Mouse (Mus musculus) forebrain, embryonic 15.5 days (tissue): ENCODE results near the gene Endou. TPM values are rescaled to one million over a fixed set of nuclear protein-coding genes. Genes with fewer than 3 reads are reported as not detected.
"Not testable (repeated sequence)": the region's sequence is repeated elsewhere in the genome, so short reads cannot be mapped to it uniquely, and the experiment has no call there.

Experiments used
- ATAC-seq: fragments of 200-750 bp; cut with Nextera tagmentation; replicated peaks from 2 replicates; pipeline ENCODE4 v1.8.0; 2017; ENCODE audit warnings: mild to moderate bottlenecking, moderate TSS enrichment, moderate library complexity
- H3K27ac ChIP-seq: fragments of 300-500 bp; sonication (generic); replicated peaks from 2 replicates; pipeline ENCODE4 v1.5.1; 2015; ENCODE audit warnings: mild to moderate bottlenecking, inconsistent platforms
- H3K27me3 ChIP-seq: fragments of 300-500 bp; sonication (generic); 2 replicates; pipeline ENCODE4 v1.6.1; 2015; ENCODE audit warnings: inconsistent platforms
- H3K36me3 ChIP-seq: fragments of 300-500 bp; sonication (generic); 2 replicates; pipeline ENCODE4 v1.6.1; 2015; ENCODE audit warnings: mild to moderate bottlenecking, inconsistent platforms
- H3K4me1 ChIP-seq: fragments of 300-500 bp; sonication (generic); 2 replicates; pipeline ENCODE4 v1.6.1; 2015; ENCODE audit warnings: inconsistent platforms
- H3K4me2 ChIP-seq: fragments of 300-500 bp; sonication (generic); replicated peaks from 2 replicates; pipeline ENCODE4 v1.6.1; 2015; ENCODE audit warnings: mild to moderate bottlenecking, inconsistent platforms
- H3K4me3 ChIP-seq: fragments of 300-500 bp; sonication (generic); 2 replicates; pipeline ENCODE4 v1.5.1; 2015; ENCODE audit warnings: mild to moderate bottlenecking, inconsistent platforms
- H3K9ac ChIP-seq: fragments of 300-500 bp; sonication (generic); replicated peaks from 2 replicates; pipeline ENCODE4 v1.6.1; 2015; ENCODE audit warnings: mild to moderate bottlenecking, inconsistent platforms
- H3K9me3 ChIP-seq: fragments of 300-500 bp; sonication (generic); 2 replicates; pipeline ENCODE4 v1.6.1; 2016; ENCODE audit warnings: inconsistent platforms
- WGBS: fragments of 180-500 bp; shearing (Covaris S2); methylation state at CpG from one replicate; pipeline ENCODE4 v1.1.7; 2015; ENCODE audit warnings: mixed read lengths; 5-methylcytosine and 5-hydroxymethylcytosine counted together
- polyA plus RNA-seq: library from polyadenylated mRNA; unstranded; fragments of >200 nt; fragmentation: Nextera tagmentation; extraction: Ambion mirVana; gene quantifications from 2 replicates; pipeline ENCODE4 v1.2.1, GENCODE M21; 2015

The Endou gene
- polyA plus RNA-seq, 1 experiment from 2014 or later, result 0.22 TPM

GRCm38 (mm10) chr15:97672211-97672765 lies 58.9 kb downstream of the Endou start:
- H3K36me3 ChIP-seq, result peaks cover 28% of the 10 kb centered on the region
- no peak overlapping the region for H3K4me3 ChIP-seq
- peak; percentile 91 for ATAC-seq
- peak overlapping the region; percentile 13; the same call in 1 of the 2 replicates for H3K9ac ChIP-seq
- no peaks in the 10 kb centered on the region for H3K9me3 ChIP-seq
- peak overlapping the region; percentile 20; the same call in 1 of the 2 replicates for H3K4me2 ChIP-seq
- no peaks in the 10 kb centered on the region for H3K27me3 ChIP-seq
- peaks cover 34% of the 10 kb centered on the region for H3K4me1 ChIP-seq
- WGBS, result 16% methylated on average over 9 of the region's 9 CpGs
- H3K27ac ChIP-seq, result peak overlapping the region; percentile 96

GRCm38 (mm10) chr15:97670554-97670953 lies 60.6 kb downstream of the Endou start:
- H3K27ac ChIP-seq, result no peak overlapping the region; the same call in 1 of the 2 replicates
- no peak for ATAC-seq
- 83% methylated on average over 6 of the region's 6 CpGs for WGBS
- H3K27me3 ChIP-seq, result no peaks in the 10 kb centered on the region
- H3K4me2 ChIP-seq, result no peak overlapping the region
- H3K4me3 ChIP-seq, result no peak overlapping the region
- H3K36me3 ChIP-seq, result peaks cover 15% of the 10 kb centered on the region
- H3K9ac ChIP-seq, result no peak overlapping the region
- no peaks in the 10 kb centered on the region for H3K9me3 ChIP-seq
- peaks cover 34% of the 10 kb centered on the region for H3K4me1 ChIP-seq

- H3K9ac ChIP-seq, H3K4me3 ChIP-seq, H3K36me3 ChIP-seq, H3K27me3 ChIP-seq, ATAC-seq, H3K4me2 ChIP-seq, H3K9me3 ChIP-seq: not testable (repeated sequence)
- H3K27ac ChIP-seq, result peak overlapping the region; percentile 9; the same call in 1 of the 2 replicates
- H3K4me1 ChIP-seq, result peaks cover 33% of the 10 kb centered on the region
- WGBS, result 68% methylated on average over 16 of the region's 17 CpGs
Observed at GRCm38 (mm10) chr15:97668158-97668877, 62.8 kb downstream of the Endou start.

GRCm38 (mm10) chr15:97667437-97667836 lies 63.7 kb downstream of the Endou start:
- WGBS, result 25% methylated on average over 7 of the region's 7 CpGs
- ATAC-seq, result no peak

GRCm38 (mm10) chr15:97666457-97666770 lies 64.7 kb downstream of the Endou start:
- no peaks in the 10 kb centered on the region for H3K27me3 ChIP-seq
- peaks cover 14% of the 10 kb centered on the region for H3K4me1 ChIP-seq
- no peak overlapping the region for H3K4me2 ChIP-seq
- H3K4me3 ChIP-seq, result no peak overlapping the region
- no peaks in the 10 kb centered on the region for H3K36me3 ChIP-seq
- no peak for ATAC-seq
- WGBS, result 93% methylated on average over 10 of the region's 10 CpGs
- H3K27ac ChIP-seq, result no peak overlapping the region
- no peaks in the 10 kb centered on the region for H3K9me3 ChIP-seq
- H3K9ac ChIP-seq, result no peak overlapping the region

More at GRCm38 (mm10) chr15:97667437-97667836, 63.7 kb downstream of the Endou start:
- no peaks in the 10 kb centered on the region for H3K9me3 ChIP-seq
- H3K27ac ChIP-seq, result 0 out of 2 replicates have a peak overlapping the region, but pooled peaks have one; percentile 27
- H3K4me3 ChIP-seq, result no peak overlapping the region
- peaks cover 24% of the 10 kb centered on the region for H3K4me1 ChIP-seq
- no peak overlapping the region for H3K9ac ChIP-seq
- no peaks in the 10 kb centered on the region for H3K36me3 ChIP-seq
- H3K4me2 ChIP-seq, result no peak overlapping the region
- H3K27me3 ChIP-seq, result no peaks in the 10 kb centered on the region

GRCm38 (mm10) chr15:97665770-97666456 lies 65.2 kb downstream of the Endou start:
- H3K4me3 ChIP-seq, result no peak overlapping the region
- no peak for ATAC-seq
- no peaks in the 10 kb centered on the region for H3K9me3 ChIP-seq
- WGBS, result 76% methylated on average over 25 of the region's 25 CpGs
- no peaks in the 10 kb centered on the region for H3K36me3 ChIP-seq
- H3K27me3 ChIP-seq, result no peaks in the 10 kb centered on the region
- no peak overlapping the region for H3K4me2 ChIP-seq
- no peak overlapping the region for H3K27ac ChIP-seq
- no peak overlapping the region for H3K9ac ChIP-seq
- peaks cover 10% of the 10 kb centered on the region; the same call in 1 of the 2 replicates for H3K4me1 ChIP-seq

- Histone ChIP-seq H3K4me2 (no peak overlapping the region), H3K27me3 (no peaks in the 10 kb centered on the region), H3K4me1 (peaks cover 10% of the 10 kb centered on the region; the same call in 1 of the 2 replicates), H3K27ac (no peak overlapping the region), H3K9me3 (no peaks in the 10 kb centered on the region), H3K36me3 (no peaks in the 10 kb centered on the region), H3K4me3 (no peak overlapping the region), H3K9ac (no peak overlapping the region)
- ATAC-seq, result no peak
- WGBS, result 62% methylated on average over 16 of the region's 16 CpGs
Observed at GRCm38 (mm10) chr15:97664981-97665668, 66.0 kb downstream of the Endou start.

GRCm38 (mm10) chr15:97663750-97664406 lies 67.3 kb downstream of the Endou start:
- Histone ChIP-seq H3K4me2 (peak overlapping the region; percentile 95), H3K9me3 (no peaks in the 10 kb centered on the region), H3K36me3 (no peaks in the 10 kb centered on the region), H3K27ac (peak overlapping the region; percentile 89), H3K4me1 (peaks cover 10% of the 10 kb centered on the region; the same call in 1 of the 2 replicates), H3K9ac (peak overlapping the region; percentile 70), H3K27me3 (no peaks in the 10 kb centered on the region), H3K4me3 (peak overlapping the region; percentile 52)
- peak; percentile 69 for ATAC-seq
- 5% methylated on average over 19 of the region's 19 CpGs for WGBS

Other genes with a start within 250 kb of the Endou start
- 30.6 and 32.7 TPM in 2 replicates for gene Rpap3, start 25.5 kb downstream of the Endou start, polyA plus RNA-seq
- gene Rapgef3, start 36.6 kb upstream of the Endou start, polyA plus RNA-seq, result 8.6 and 9.0 TPM in 2 replicates
- 64.9 and 66.6 TPM in 2 replicates for gene Slc48a1, start 47.2 kb upstream of the Endou start, polyA plus RNA-seq
- gene Hdac7, start 113.2 kb upstream of the Endou start, polyA plus RNA-seq, result 25.9 and 26.6 TPM in 2 replicates
- 0.08 and 0.09 TPM in 2 replicates for gene Vdr, start 179.3 kb upstream of the Endou start, polyA plus RNA-seq
- 60.8 and 66.2 TPM in 2 replicates for gene Tmem106c, start 232.9 kb upstream of the Endou start, polyA plus RNA-seq